Mouse (Mus musculus) granulocyte monocyte progenitor cell, adult 5-6 weeks (primary cell): ENCODE results near the gene Mpig6b. TPM values are rescaled to one million over a fixed set of nuclear protein-coding genes. Genes with fewer than 3 reads are reported as not detected.

Source experiments
- ATAC-seq: replicated peaks from 2 replicates; pipeline ENCODE4 v1.8.0; 2016; ENCODE audit warnings: mild to moderate bottlenecking, moderate TSS enrichment, inconsistent platforms; ENCODE audit not compliant: poor library complexity, severe bottlenecking
- total RNA-seq, 2 experiments: library from RNA; stranded (forward) in 1 of 2; stranded (reverse) in 1 of 2; fragments of 200-712, 200-1000 nt in 1 of 2; fragments of >200 nt in 1 of 2; fragmentation: Nextera tagmentation in 1 of 2; gene quantifications; 2 replicates each; pipeline ENCODE4 v1.2.3; 2014 to 2017

The Mpig6b gene
- total RNA-seq, 2 experiments from 2014 or later, result not detected

DNA sequence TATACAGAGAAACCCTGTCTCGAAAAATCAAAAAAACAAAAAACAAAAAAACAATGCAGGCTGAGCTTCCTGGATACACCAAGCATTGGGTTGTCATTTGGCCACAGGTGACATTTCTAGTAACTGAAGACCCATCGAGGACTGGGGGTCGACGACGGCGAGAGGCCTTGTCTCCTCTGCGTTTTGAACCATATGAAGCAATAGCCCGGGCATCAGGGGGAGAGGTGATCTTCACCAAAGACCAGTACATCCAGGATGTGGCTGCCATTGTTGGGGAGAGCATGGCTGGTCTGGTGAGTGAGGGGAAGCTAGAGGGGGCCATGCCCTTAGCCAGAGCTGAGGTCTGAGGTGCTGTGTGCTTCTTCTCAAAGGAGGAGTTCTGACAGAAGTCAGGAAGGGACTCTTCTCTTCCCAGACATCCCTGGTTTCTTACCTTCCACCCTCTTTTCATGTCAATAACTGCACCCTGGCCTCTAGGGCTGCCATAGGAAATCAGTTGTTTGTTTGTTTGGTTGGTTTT lies 43.4 kb downstream of the Mpig6b start:
- no peak for ATAC-seq

- ATAC-seq, result no peak
Measured at GRCm38 (mm10) chr17:35021842-35022477, 44.0 kb downstream of the Mpig6b start.

GRCm38 (mm10) chr17:35021163-35021808 lies 44.7 kb downstream of the Mpig6b start:
- peak; percentile 64 for ATAC-seq

GRCm38 (mm10) chr17:35020551-35020950 lies 45.4 kb downstream of the Mpig6b start:
- ATAC-seq, result no peak

GRCm38 (mm10) chr17:35019894-35020293 lies 46.1 kb downstream of the Mpig6b start:
- no peak for ATAC-seq

GRCm38 (mm10) chr17:35018171-35018570 lies 47.8 kb downstream of the Mpig6b start:
- ATAC-seq, result no peak

DNA sequence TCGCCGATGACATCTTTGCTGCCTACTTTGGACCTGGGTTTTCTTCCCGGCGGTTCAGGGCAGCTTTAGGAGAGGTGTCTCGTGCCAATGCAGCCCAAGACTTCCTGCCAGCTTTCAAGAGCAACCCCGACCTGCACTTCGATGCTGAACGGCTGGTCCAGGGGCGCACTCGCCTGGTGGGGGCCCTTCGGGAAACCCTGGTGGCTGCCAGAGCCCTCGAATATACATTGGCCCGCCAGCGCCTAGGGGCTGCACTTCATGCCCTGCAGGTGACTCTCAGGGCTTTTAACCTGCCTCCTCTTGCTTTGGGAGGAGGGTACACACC lies 48.3 kb downstream of the Mpig6b start:
- no peak for ATAC-seq

DNA sequence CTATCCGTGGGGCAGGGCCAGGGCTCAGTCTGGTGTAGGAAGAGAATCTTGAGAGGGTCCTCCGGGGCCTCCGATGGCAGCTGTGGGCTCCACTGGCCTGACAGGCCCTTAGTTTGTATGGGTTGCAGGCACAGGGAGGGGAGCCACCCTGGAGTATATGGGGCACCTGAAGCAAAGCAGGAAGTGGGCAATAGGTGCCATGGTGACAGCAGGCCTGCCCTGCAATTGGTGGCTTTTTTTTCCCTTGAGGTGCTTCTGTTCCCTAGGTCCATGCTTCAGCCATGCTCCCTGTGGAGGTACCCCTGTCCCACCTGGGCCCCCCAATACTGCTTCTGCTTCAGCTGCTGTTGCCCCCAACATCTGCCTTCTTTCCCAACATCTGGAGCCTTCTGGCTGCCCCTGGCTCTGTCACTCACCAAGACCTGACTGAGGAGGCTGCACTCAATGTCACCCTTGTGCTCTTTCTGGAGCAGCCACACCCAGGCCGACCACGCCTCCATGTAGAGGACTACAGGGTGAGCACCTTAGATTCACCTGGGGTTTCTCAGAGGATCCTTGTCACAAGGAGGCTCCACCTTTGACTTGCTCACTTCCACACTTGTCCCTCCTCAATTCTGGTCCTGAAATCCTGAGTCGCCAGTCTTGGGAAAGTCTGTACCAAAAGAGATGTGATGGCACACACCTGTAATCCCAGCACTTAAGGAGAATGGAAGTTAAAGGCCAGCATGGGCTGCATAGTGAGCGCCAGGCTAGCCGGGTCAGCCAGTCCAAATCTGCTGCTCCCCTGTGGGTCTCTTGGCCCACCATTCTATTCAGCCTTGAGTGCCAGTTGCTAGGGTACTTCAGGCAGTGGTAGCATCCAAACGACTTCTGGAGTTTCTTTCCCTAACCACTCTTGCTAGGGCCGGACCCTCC lies 48.9 kb downstream of the Mpig6b start:
- ATAC-seq, result no peak

- ATAC-seq, result 0 out of 2 replicates have a peak, but pooled peaks have one; percentile 4
Measured at GRCm38 (mm10) chr17:35016376-35016775, 49.6 kb downstream of the Mpig6b start, which contains the start of gene Vwa7. Gene Vwa7, plus strand, starts transcription at chr17:35016579.

- no peak for ATAC-seq
Measured at GRCm38 (mm10) chr17:35015296-35015695, 50.7 kb downstream of the Mpig6b start.

- no peak for ATAC-seq
Measured at GRCm38 (mm10) chr17:35013221-35013620, 52.8 kb downstream of the Mpig6b start.

Other genes with a start within 250 kb of the Mpig6b start
Only the 30 nearest of the 45 such genes appear.
- 30.3 and 35.3 TPM in 2 replicates for gene Neu1, start 134.9 kb downstream of the Mpig6b start, total RNA-seq (2014; fragmentation: Nextera tagmentation)
- 27.0 and 32.4 TPM in 2 replicates for gene Neu1, start 134.9 kb downstream of the Mpig6b start, total RNA-seq (2017)
- 11.4 and 13.9 TPM in 2 replicates for gene Hspa1b, start 106.9 kb downstream of the Mpig6b start, total RNA-seq (2014; fragmentation: Nextera tagmentation)
- gene Hspa1b, start 106.9 kb downstream of the Mpig6b start, total RNA-seq (2017), result 67.7 and 68.3 TPM in 2 replicates
- gene Gm20481, start 96.3 kb downstream of the Mpig6b start, total RNA-seq (2014; fragmentation: Nextera tagmentation), result not detected in 2 replicates
- gene Gm20481, start 96.3 kb downstream of the Mpig6b start, total RNA-seq (2017), result 0.34 and 1.4 TPM in 2 replicates
- 5.5 and 6.2 TPM in 2 replicates for gene Hspa1a, start 94.0 kb downstream of the Mpig6b start, total RNA-seq (2014; fragmentation: Nextera tagmentation)
- 45.2 and 49.0 TPM in 2 replicates for gene Hspa1a, start 94.0 kb downstream of the Mpig6b start, total RNA-seq (2017)
- gene Hspa1l, start 93.5 kb downstream of the Mpig6b start, total RNA-seq (2014; fragmentation: Nextera tagmentation), result not detected in 2 replicates
- 0.09 TPM in 1 of 2 replicates, not detected in the other for gene Hspa1l, start 93.5 kb downstream of the Mpig6b start, total RNA-seq (2017)
- 129 and 305 TPM in 2 replicates for gene Lsm2, start 84.3 kb downstream of the Mpig6b start, total RNA-seq (2014; fragmentation: Nextera tagmentation)
- gene Lsm2, start 84.3 kb downstream of the Mpig6b start, total RNA-seq (2017), result 42.0 and 71.6 TPM in 2 replicates
- gene Vars, start 65.2 kb downstream of the Mpig6b start, total RNA-seq (2014; fragmentation: Nextera tagmentation), result 75.6 and 150 TPM in 2 replicates
- 174 and 181 TPM in 2 replicates for gene Vars, start 65.2 kb downstream of the Mpig6b start, total RNA-seq (2017)
- 0.11 and 0.19 TPM in 2 replicates for gene Vwa7, start 49.6 kb downstream of the Mpig6b start, total RNA-seq (2014; fragmentation: Nextera tagmentation)
- gene Vwa7, start 49.6 kb downstream of the Mpig6b start, total RNA-seq (2017), result not detected in 2 replicates
- gene Sapcd1, start 38.2 kb downstream of the Mpig6b start, total RNA-seq (2014; fragmentation: Nextera tagmentation), result 2.5 TPM in 1 of 2 replicates, not detected in the other
- 0.90 TPM in 1 of 2 replicates, not detected in the other for gene Sapcd1, start 38.2 kb downstream of the Mpig6b start, total RNA-seq (2017)
- gene Msh5, start 19.4 kb downstream of the Mpig6b start, total RNA-seq (2014; fragmentation: Nextera tagmentation), result 0.19 and 6.8 TPM in 2 replicates
- gene Msh5, start 19.4 kb downstream of the Mpig6b start, total RNA-seq (2017), result 0.62 and 3.6 TPM in 2 replicates
- 231 and 245 TPM in 2 replicates for gene Clic1, start 16.2 kb downstream of the Mpig6b start, total RNA-seq (2014; fragmentation: Nextera tagmentation)
- 268 and 347 TPM in 2 replicates for gene Clic1, start 16.2 kb downstream of the Mpig6b start, total RNA-seq (2017)
- 3.4 TPM in 1 of 2 replicates, not detected in the other for gene Ddah2, start 7.1 kb downstream of the Mpig6b start, total RNA-seq (2014; fragmentation: Nextera tagmentation)
- gene Ddah2, start 7.1 kb downstream of the Mpig6b start, total RNA-seq (2017), result 0.57 and 3.7 TPM in 2 replicates
- not detected in 2 replicates for gene Ly6g6c, start 796 bp downstream of the Mpig6b start, total RNA-seq (2014; fragmentation: Nextera tagmentation)
- gene Ly6g6c, start 796 bp downstream of the Mpig6b start, total RNA-seq (2017), result not detected in 2 replicates
- gene Ly6g6e, start 10.7 kb upstream of the Mpig6b start, total RNA-seq (2014; fragmentation: Nextera tagmentation), result not detected in 2 replicates
- not detected in 2 replicates for gene Ly6g6e, start 10.7 kb upstream of the Mpig6b start, total RNA-seq (2017)
- gene Ly6g6d, start 11.9 kb upstream of the Mpig6b start, total RNA-seq (2014; fragmentation: Nextera tagmentation), result not detected in 2 replicates
- not detected in 2 replicates for gene Ly6g6d, start 11.9 kb upstream of the Mpig6b start, total RNA-seq (2017)
- gene Ly6g6f, start 19.4 kb upstream of the Mpig6b start, total RNA-seq (2014; fragmentation: Nextera tagmentation), result not detected in 2 replicates
- not detected in 2 replicates for gene Ly6g6f, start 19.4 kb upstream of the Mpig6b start, total RNA-seq (2017)
- 26.7 and 33.3 TPM in 2 replicates for gene Abhd16a, start 23.1 kb upstream of the Mpig6b start, total RNA-seq (2014; fragmentation: Nextera tagmentation)
- 27.7 and 35.0 TPM in 2 replicates for gene Abhd16a, start 23.1 kb upstream of the Mpig6b start, total RNA-seq (2017)
- not detected in 2 replicates for gene Ly6g5c, start 42.1 kb upstream of the Mpig6b start, total RNA-seq (2014; fragmentation: Nextera tagmentation)
- not detected in 2 replicates for gene Ly6g5c, start 42.1 kb upstream of the Mpig6b start, total RNA-seq (2017)
- gene Ly6g5b, start 49.2 kb upstream of the Mpig6b start, total RNA-seq (2014; fragmentation: Nextera tagmentation), result 1.6 TPM in 1 of 2 replicates, not detected in the other
- gene Ly6g5b, start 49.2 kb upstream of the Mpig6b start, total RNA-seq (2017), result 0.56 TPM in 1 of 2 replicates, not detected in the other
- gene Gpank1, start 55.3 kb upstream of the Mpig6b start, total RNA-seq (2014; fragmentation: Nextera tagmentation), result 21.2 and 25.4 TPM in 2 replicates
- 24.0 and 26.9 TPM in 2 replicates for gene Gpank1, start 55.3 kb upstream of the Mpig6b start, total RNA-seq (2017)
- 289 and 384 TPM in 2 replicates for gene Csnk2b, start 55.9 kb upstream of the Mpig6b start, total RNA-seq (2014; fragmentation: Nextera tagmentation)
- 277 and 317 TPM in 2 replicates for gene Csnk2b, start 55.9 kb upstream of the Mpig6b start, total RNA-seq (2017)
- gene D17H6S53E, start 60.2 kb upstream of the Mpig6b start, total RNA-seq (2014; fragmentation: Nextera tagmentation), result 16.3 and 18.4 TPM in 2 replicates
- gene D17H6S53E, start 60.2 kb upstream of the Mpig6b start, total RNA-seq (2017), result 7.9 and 10.7 TPM in 2 replicates
- not detected in 2 replicates for gene Apom, start 65.9 kb upstream of the Mpig6b start, total RNA-seq (2014; fragmentation: Nextera tagmentation)
- gene Apom, start 65.9 kb upstream of the Mpig6b start, total RNA-seq (2017), result 1.2 TPM in 1 of 2 replicates, not detected in the other
- 93.9 and 111 TPM in 2 replicates for gene Bag6, start 69.0 kb upstream of the Mpig6b start, total RNA-seq (2014; fragmentation: Nextera tagmentation)
- 68.8 and 74.0 TPM in 2 replicates for gene Bag6, start 69.0 kb upstream of the Mpig6b start, total RNA-seq (2017)
- gene Prrc2a, start 98.7 kb upstream of the Mpig6b start, total RNA-seq (2014; fragmentation: Nextera tagmentation), result 254 and 306 TPM in 2 replicates
- 43.2 and 67.9 TPM in 2 replicates for gene Prrc2a, start 98.7 kb upstream of the Mpig6b start, total RNA-seq (2017)
- 15.1 and 20.8 TPM in 2 replicates for gene Aif1, start 109.9 kb upstream of the Mpig6b start, total RNA-seq (2014; fragmentation: Nextera tagmentation)
- 7.8 and 14.3 TPM in 2 replicates for gene Aif1, start 109.9 kb upstream of the Mpig6b start, total RNA-seq (2017)
- 78.7 and 89.0 TPM in 2 replicates for gene Lst1, start 122.3 kb upstream of the Mpig6b start, total RNA-seq (2014; fragmentation: Nextera tagmentation)
- 55.5 and 115 TPM in 2 replicates for gene Lst1, start 122.3 kb upstream of the Mpig6b start, total RNA-seq (2017)
- gene Ltb, start 128.3 kb upstream of the Mpig6b start, total RNA-seq (2014; fragmentation: Nextera tagmentation), result 1.6 TPM in 1 of 2 replicates, not detected in the other
- 0.41 and 0.99 TPM in 2 replicates for gene Ltb, start 128.3 kb upstream of the Mpig6b start, total RNA-seq (2017)
- 5.9 and 12.2 TPM in 2 replicates for gene Tnf, start 135.8 kb upstream of the Mpig6b start, total RNA-seq (2014; fragmentation: Nextera tagmentation)
- gene Tnf, start 135.8 kb upstream of the Mpig6b start, total RNA-seq (2017), result 13.1 and 15.2 TPM in 2 replicates
- gene Lta, start 139.2 kb upstream of the Mpig6b start, total RNA-seq (2014; fragmentation: Nextera tagmentation), result not detected in 2 replicates
- gene Lta, start 139.2 kb upstream of the Mpig6b start, total RNA-seq (2017), result not detected in 2 replicates